Mouse (Mus musculus) myocyte (in vitro differentiated cells): ENCODE data around the gene Gmnn.

ENCODE experiments used
- MYOD1 ChIP-seq, 3 experiments: IDR thresholded peaks; one replicate each; pipeline ENCODE4 v1.6.1; 2011; ENCODE audit warnings: control low read depth in 2 of 3, low read depth in 2 of 3, mild to moderate bottlenecking in 2 of 3, moderate library complexity in 1 of 3; ENCODE audit not compliant: insufficient read length in 2 of 3, control insufficient read depth in 1 of 3
- POLR2A ChIP-seq: IDR thresholded peaks from one replicate; pipeline ENCODE4 v1.6.1; 2011; ENCODE audit warnings: low read depth, mild to moderate bottlenecking, control low read depth, moderate library complexity; ENCODE audit not compliant: insufficient read length
- POLR2AphosphoS2 ChIP-seq: IDR thresholded peaks from one replicate; pipeline ENCODE4 v1.6.1; 2011; ENCODE audit warnings: low read depth, control low read depth; ENCODE audit not compliant: insufficient read length
- TCF12 ChIP-seq: IDR thresholded peaks from one replicate; pipeline ENCODE4 v1.6.1; 2011; ENCODE audit warnings: mild to moderate bottlenecking, control low read depth; ENCODE audit not compliant: poor library complexity, insufficient read depth, severe bottlenecking
- TCF3 ChIP-seq: IDR thresholded peaks from one replicate; pipeline ENCODE4 v1.6.1; 2011; ENCODE audit warnings: low read depth, control low read depth; ENCODE audit not compliant: insufficient read length
- USF1 ChIP-seq: IDR thresholded peaks from one replicate; pipeline ENCODE4 v1.6.1; 2011; ENCODE audit warnings: low read depth, mild to moderate bottlenecking, control low read depth, moderate library complexity

- TF ChIP-seq POLR2A (no peak), USF1 (no peak), TCF12 (no peak), TCF3 (no peak), POLR2AphosphoS2 (no peak), MYOD1 (IDR thresholded peaks at IDR 0.05; ENCODE audit: control insufficient read depth in 1 of 3, insufficient read length in 2 of 3, low read depth in 2 of 3) (no peak)
Observed at GRCm38 (mm10) chr13:24716441-24716840, 45.3 kb downstream of the Gmnn start.
